Mouse (Mus musculus) stomach, postnatal 0 days (tissue): ENCODE data around the gene Maneal.

Experiments used
- CTCF ChIP-seq: IDR thresholded peaks from 2 replicates; pipeline ENCODE4 v1.5.1; 2016; ENCODE audit warnings: antibody characterized with exemption, low read depth, mild to moderate bottlenecking, moderate library complexity
- EP300 ChIP-seq: optimal IDR thresholded peaks from 2 replicates; pipeline ENCODE3; 2016; ENCODE audit warnings: antibody characterized with exemption

DNA sequence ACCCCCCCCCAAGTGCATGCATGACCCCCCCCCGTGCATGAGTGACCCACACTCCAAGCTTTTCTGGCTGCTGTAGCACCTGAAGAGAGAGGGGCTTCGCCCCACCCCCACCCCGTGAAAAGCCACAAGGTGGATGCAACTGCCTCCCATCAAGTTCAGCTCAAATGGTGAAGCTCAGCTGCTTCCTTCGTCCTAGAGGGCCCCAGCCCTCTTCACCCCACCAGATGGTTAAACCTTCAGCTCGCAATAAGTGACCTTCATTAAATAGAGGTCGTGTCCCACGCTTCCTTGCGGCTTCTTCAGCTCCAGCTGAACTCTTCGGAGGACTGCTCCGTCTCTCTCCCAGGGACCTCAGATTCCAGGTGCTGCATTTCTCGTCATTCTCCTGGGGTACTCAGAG lies 18.6 kb upstream of the Maneal start, which contains the start of gene Epha10:
- TF ChIP-seq CTCF (no peak), EP300 (no peak)
